Mouse (Mus musculus): ENCODE results near the gene Sema6d. TPM values are rescaled to one million over a fixed set of nuclear protein-coding genes. Genes with fewer than 3 reads are reported as not detected.

The Sema6d gene
- total RNA-seq, 2 experiments from 2014 or later, result not detected

DNA sequence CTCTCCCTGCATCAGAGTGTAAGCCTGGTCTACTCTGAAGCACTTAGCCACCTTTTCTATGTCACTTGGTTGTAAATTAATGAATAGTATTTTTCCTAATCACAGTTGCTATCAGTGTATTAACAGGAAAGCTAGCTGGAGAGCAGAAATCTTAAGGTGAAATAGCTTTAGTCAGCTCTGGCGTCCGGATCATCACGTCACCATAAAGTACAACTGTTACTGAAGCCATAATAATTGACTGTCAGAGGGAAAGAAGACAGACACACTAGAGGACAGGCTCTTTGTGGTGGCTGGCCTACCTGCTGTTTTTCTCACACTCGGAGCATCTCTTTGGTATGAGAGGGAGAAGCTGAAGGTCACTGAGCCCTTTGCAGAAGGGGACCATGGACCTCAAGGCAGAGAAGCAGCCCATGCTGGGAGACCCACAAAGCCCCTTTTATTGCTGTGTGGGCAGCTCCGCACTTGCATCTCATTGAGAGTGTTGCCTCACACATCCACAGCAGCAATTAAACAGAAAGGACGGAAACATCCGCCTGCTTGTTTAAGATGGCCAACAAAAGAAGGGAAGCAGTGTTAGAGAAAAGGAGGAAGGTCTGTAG, 72.3 kb downstream of the Sema6d start:
- ATAC-seq (replicated peaks; ENCODE audit: low FRiP score, low TSS enrichment, poor library complexity, severe bottlenecking), result no peak

DNA sequence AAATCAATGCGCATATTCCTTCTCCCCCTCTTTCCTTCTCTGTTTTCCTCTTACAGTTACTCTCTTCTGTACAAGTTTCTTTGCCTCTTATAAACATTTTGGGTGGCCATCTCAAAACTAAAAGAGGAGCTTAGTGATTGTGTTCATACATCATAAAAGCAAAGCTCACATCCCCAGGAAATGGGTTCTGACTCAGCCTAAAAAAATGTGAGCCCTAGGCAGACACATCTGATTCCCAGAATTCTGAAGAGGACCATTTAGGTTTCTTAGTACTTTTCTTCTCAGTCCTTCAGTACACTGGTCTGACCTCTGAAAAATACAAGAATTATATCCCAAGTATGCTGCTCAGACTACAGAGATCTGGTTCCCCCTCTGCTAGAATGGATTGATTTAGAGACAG, 78.6 kb downstream of the Sema6d start:
- no peak for ATAC-seq (replicated peaks; ENCODE audit: low FRiP score, low TSS enrichment, poor library complexity, severe bottlenecking)

DNA sequence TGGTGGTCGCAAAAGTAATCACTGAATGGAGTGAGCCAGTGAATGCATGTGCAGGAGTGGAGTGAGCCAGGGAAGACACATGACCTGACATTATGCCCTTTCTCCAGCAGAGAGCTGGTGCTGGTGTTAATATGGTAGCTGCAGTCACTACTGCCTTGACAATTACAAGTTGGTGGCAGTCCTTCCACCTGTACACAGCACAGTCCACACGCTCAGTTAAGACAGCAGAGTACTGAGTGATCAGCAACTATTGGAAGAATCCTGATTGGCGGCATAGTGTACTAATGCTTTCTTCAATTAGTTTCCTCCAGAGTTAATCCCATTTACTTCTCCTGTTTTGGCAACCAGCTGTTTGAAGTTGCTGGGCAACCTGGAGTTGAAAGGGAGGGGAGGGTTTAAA, 81.9 kb downstream of the Sema6d start:
- ATAC-seq (replicated peaks; ENCODE audit: low FRiP score, low TSS enrichment, poor library complexity, severe bottlenecking), result no peak

DNA sequence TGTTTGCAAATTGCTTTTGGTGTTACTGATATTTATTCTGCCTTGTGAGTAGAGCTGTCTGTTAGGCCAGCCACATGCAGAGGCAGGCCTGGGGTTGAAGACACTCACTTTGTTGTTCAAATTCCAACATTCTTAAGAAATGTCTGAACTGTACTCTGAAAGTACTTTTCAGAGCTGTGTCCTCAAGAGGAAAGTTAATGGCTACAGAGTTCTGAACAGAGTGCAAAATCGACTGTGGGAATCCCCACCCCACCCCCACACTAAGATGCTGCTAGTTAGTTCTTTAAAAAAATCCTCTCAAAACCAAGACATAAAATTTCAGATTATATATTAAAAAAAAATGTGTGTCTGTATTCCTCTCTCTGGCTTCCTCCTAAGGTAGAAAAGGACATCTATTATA, 86.5 kb downstream of the Sema6d start:
- no peak for ATAC-seq (replicated peaks; ENCODE audit: low FRiP score, low TSS enrichment, poor library complexity, severe bottlenecking)

DNA sequence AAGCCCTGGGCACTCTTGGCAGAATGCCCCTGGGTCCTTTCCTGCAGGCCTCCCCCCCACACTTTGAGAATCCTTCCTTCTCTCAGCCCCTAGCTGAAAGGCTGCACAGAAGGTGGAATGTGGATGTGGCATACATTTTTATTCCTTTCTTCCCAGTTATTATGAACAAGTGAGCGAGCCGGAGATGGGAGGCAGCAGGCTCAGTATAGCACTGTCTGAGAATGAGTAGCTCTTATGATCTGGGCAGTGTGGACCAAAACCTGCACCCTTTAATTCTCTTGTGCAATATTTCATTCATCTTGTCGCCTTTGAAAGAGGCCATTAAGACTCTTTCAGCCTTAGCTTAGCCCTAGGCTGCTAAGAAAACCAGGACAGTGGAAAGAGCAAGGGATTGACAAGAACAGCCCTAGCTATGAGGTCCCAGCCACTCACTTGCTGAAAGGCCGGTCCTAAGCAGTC, 87.0 kb downstream of the Sema6d start:
- ATAC-seq (replicated peaks; ENCODE audit: low FRiP score, low TSS enrichment, poor library complexity, severe bottlenecking), result no peak

DNA sequence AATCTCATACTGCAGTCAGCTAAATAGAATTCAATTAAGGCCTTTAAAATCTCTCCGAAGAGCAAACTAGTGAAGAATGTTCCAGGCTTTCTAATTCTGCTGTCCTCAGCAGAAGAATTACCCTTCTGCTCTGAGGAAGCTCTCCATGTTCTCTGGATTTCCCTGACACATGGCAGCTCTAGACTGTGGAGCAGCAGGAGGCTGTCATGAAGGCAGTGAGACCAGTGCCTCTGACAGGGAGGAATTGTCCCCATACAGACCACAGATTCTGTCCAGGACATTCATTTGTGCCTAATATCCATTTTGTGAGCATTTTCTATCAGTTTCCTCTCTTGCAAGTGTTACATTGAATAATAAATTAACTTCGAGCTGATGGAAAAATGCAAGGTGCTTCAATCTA, 99.5 kb downstream of the Sema6d start:
- no peak for ATAC-seq (replicated peaks; ENCODE audit: low FRiP score, low TSS enrichment, poor library complexity, severe bottlenecking)

DNA sequence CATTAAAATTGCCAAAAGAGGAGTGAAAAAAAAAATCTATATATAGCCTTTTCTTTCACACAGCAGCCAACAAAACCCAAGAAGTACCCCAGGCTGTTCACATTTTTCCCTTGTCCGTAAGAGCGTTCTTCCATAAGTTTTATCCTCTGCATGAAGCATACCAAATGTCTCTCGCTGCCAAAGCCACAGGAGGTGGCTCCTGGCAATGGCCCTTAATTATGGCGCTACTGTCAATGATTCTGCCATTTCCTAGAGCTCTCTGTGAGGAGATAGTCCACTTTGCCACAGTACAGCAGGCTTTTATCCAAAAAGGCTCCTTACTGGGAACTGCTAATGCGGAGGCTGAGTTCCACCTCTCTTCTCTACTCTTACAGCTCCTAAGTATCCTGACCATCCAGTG, 104.3 kb downstream of the Sema6d start:
- ATAC-seq (replicated peaks; ENCODE audit: low FRiP score, low TSS enrichment, poor library complexity, severe bottlenecking), result no peak

DNA sequence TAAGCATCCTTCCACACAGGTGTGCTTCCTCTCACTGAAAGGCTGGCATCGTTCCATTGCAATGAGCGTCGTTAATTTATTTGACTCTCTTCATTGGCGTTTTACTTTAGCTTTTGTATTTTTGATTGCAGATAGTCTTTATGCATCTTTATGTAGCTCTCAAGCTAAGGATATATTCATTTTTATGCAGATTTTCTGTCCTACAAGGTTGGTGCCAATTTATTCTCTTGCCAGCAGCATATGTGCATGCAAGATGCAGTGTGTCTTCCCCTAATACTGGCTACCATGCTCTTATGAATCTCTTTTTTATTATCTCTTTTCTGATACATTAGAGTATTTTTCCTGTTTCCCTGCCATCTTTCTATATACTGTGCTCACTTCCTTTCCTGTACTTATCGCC, 111.7 kb downstream of the Sema6d start:
- no peak for ATAC-seq (replicated peaks; ENCODE audit: low FRiP score, low TSS enrichment, poor library complexity, severe bottlenecking)

DNA sequence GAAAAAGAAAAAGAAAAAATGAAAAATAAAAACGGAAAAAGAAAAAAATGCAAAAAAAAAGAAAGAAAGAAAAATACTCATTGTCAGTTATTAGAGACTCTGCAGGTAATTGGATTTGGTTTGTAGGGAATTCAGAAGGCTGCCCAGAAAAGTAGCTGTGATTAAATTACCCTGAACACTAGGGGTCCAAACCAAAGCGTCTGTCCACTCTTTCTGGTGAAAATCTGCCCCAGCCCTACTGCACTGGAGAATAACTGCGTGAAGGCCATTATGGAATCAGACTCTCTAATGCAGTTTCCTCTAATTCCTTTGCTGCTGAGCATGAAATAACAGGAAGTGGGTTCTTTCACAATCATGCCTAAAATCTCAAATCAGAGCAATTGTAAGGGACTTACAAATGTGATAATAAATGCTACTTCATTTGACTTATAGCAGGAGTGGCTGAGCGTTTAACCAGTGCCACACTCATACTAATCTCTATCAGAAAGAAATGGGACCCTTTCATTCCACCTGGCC, 112.8 kb downstream of the Sema6d start:
- no peak for ATAC-seq (replicated peaks; ENCODE audit: low FRiP score, low TSS enrichment, poor library complexity, severe bottlenecking)

DNA sequence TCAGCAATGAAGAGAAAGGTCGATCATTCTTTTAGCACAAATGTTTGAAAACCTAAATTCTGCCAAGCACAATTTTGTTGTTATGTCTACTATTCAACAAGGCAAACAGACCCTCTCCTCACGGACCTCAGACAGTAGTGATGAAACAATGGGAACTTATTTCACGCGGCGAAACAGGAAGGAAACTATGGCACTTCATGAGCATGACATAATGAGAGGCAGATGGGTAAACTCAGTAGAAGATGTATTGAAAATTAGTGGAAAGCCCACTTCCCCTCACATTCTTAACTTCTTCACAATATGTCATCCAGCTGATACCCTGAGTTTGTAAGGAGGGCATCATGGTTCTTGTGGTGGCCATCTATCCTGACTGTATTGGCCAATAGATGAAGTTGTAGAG, 116.0 kb downstream of the Sema6d start:
- ATAC-seq (replicated peaks; ENCODE audit: low FRiP score, low TSS enrichment, poor library complexity, severe bottlenecking), result no peak

DNA sequence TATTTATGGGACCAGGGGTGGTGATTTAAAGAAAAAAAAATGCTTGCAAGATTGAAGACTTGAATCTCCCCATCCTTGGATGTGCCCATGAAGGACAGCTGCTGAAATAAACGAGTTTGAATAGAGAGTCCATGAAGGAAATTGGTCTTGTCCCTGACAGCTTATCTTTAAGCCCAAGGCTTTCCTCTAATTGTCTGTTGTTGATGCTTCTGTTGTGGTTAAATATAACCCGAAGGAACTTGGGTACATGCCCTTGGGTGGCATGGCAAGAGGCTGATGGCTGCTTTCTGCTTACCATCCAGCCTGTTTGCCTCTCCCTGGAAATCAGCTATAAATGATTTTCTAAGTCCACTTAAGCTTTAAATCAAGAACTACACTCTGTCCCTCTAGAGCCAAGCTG, 118.5 kb downstream of the Sema6d start:
- ATAC-seq (replicated peaks; ENCODE audit: low FRiP score, low TSS enrichment, poor library complexity, severe bottlenecking), result no peak

DNA sequence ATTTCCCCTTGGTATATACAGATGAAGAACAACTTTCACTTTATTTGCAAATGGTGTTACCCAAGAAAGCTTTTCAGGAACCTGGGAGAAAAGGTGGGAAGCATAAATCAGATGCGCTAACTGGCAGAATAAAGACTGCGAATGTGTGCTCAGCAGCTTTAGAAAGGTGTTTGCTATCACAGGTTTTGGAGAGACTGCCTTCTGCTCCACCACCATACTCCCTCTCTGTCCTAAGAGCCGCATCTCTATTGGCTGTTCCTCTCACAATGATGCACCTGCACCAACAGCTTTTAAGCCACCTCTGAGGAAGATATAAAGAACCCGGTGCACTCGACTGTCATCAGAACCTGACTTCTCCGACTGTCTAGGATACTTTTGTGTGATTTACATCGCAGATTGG, 133.8 kb downstream of the Sema6d start:
- ATAC-seq (replicated peaks; ENCODE audit: low FRiP score, low TSS enrichment, poor library complexity, severe bottlenecking), result no peak

DNA sequence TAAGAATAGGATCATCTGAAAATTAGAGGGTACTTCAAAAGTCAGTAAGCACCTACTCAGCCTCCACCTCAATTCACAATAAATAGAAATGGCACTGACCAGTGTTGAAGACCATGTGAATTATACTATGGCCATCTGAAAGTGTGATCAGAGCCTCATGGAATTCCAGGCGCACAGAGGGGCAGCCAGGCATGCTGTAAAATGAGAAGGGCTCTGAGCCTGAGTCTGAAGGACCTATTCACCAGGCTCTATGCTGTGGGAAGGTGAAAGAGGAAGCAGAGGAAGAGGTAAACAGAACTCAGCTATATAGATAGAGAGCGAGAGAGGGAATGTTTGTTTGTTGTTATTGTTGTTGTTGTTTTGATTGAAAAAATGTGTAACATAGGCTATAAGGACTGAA, 134.6 kb downstream of the Sema6d start:
- ATAC-seq (replicated peaks; ENCODE audit: low FRiP score, low TSS enrichment, poor library complexity, severe bottlenecking), result no peak

DNA sequence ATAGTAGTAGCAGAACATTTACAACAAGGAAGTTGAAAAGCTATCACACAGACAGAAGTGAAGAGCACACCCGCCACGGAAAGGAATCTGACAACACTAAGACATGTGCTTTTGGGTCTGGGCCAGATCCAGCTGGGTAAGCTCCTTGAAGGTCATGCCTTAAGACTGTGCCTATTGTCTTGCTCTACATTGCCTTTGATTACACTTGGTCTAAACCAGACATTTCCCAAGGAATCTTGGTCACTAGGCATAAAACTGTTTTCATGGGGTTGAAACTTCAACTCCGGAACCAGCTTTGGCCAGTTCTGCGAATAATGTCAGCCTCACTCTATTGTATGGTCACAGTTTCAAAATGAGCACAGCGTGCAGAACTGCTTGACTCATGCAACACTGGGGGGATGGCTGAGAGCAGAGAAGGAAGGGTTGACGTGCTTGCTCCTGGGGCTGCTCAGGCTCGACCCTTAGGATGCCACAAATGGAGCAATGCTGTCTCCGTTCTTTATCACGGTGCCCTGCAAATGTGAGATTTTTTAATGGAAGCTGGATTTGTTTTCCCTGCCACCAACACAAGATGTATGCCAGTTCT, 145.0 kb downstream of the Sema6d start:
- ATAC-seq (replicated peaks; ENCODE audit: low FRiP score, low TSS enrichment, poor library complexity, severe bottlenecking), result no peak

DNA sequence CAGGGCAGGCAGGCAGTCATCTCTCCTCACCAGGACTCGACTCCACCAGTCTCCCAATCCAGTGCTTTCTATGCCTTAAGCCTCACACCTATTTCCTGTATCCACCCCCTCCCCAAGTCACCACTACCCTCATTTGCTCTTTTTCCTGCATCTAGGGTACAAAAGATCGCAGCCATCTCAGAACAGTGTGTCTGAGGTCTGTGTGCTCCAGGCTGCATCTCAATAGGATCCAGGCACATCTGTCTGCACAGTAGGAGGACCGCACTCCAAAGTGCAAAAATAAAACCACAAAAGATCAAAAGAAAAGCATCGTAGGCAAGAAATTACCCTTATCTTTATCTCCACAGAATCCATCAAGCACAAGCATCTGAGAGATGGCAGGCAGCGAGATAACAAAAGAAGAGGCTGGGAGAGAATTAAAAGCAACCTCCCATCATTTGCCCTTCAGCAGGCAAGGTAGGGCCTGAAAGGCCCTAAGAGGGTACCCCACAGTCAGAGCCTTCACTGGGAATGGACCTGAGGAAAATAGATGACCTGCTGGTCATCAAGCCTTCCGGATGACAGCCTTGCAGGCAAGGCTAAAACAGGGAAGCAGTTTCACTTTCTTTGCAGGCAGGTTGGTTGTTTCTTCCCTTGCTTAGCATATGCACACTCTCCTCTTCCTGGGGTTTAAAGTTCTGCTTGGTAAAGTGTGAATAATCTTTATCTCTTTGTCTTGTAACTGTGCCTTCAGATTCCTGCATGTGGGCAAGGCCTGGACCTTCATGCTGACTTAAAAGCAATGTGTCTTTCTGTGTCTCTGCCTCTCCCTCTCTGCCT, 145.7 kb downstream of the Sema6d start:
- no peak for ATAC-seq (replicated peaks; ENCODE audit: low FRiP score, low TSS enrichment, poor library complexity, severe bottlenecking)

DNA sequence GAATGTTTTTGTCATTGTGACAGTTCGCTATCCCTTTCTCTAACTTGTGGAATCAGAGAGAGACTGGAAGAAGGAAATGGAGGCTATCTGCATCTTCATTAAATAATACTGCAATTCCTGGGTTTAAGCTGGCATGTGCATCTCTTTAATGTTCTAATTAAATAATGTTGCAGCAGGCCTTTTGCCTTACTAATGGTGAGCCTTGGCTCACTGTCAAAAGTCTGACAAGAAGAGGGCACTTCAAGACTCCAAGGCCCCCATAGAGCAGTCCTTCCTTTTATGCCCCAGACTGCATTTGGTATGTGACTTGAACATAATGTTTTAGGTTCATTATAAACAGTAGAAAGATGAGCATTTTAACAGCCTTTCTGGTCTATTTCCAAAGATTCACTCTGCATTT, 147.1 kb downstream of the Sema6d start:
- no peak for ATAC-seq (replicated peaks; ENCODE audit: low FRiP score, low TSS enrichment, poor library complexity, severe bottlenecking)

DNA sequence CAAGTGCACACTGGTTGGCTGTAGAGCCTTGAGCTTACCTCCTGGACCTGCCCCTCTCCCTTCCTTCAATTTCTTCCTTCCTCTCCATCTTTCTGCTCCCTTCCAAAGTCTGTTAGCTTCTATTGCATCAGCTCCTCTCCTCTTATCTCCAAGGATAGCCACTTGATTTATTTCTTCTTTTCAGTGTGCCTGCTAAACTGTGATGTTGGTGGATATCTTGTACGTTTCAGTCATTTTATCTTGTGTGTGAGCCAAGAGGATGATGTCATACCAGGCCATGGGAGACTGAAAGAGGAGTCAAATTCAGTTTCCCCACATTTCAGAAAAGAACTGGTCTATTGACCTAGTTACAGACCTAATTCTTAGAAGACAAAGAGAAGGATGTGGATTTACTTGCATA, 153.8 kb downstream of the Sema6d start:
- no peak for ATAC-seq (replicated peaks; ENCODE audit: low FRiP score, low TSS enrichment, poor library complexity, severe bottlenecking)

DNA sequence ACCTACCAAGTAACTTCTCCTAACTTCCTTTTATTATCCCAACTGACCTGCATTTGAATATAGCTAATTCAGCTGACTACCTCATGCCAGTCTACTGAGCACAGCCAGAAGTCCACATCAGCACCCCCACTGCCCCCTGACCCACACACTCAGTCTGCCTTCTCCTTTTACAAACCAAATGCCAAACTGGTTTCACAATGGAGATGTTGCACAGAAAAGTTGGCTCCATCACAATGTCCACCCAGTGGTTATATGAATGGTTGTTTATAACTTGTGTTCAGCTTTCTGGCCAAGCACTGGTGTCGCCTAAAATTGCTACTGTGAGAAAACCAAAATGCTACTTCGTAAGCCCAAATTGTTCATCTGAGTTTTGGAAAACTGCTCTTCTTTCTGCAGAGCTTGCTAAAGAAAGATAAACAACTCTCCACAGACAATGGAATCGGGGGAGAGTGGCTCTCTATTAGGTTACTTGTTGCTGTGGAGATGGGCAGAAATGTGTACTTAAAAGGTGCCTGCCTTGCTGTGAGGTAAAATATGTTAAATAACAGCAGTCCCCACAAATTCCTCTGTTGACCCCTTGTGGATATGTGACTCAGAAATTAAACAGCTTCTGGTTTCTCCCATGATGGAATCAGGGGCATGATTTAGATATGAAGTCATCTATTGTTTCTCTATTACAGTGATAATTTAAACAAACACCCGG, 154.9 kb downstream of the Sema6d start:
- no peak for ATAC-seq (replicated peaks; ENCODE audit: low FRiP score, low TSS enrichment, poor library complexity, severe bottlenecking)

DNA sequence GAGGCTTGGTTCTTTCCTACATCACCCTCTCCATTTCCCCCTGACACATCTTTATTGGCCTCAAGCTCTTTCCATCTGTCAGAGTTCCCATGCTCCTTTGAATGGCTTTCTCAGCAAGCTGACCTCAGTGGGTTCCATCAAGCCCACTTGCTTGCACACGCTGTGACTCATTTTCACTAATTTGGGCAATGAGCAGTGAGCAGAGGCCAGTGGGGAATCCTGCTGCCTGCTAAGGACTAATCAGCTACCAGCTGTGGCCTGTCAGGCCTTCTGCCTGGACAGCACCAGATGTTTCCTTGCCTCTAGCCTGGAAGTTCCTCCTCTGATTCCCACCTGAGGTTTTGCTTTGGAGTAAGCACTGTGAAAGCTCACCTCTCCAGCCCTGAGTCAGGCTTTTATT, 168.3 kb downstream of the Sema6d start:
- ATAC-seq (replicated peaks; ENCODE audit: low FRiP score, low TSS enrichment, poor library complexity, severe bottlenecking), result no peak

DNA sequence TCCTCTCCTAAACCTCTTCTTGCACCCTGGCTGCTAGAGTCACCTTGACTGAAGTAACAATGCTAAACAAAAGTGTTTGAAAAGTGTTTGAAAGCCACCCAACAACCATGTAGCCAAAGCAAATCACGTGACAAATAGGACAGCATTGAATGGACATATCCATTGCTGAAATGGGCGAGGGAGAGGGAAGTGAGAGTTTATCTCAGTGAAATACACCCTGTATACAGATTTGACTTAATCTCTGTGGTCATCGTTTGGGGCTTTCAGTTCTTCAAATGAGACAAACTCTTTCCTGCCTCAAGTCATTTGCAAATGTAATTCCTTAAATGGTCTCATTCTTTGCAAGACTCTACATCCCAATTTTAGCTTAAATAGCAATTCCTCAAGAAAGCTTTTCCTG, 174.5 kb downstream of the Sema6d start:
- ATAC-seq (replicated peaks; ENCODE audit: low FRiP score, low TSS enrichment, poor library complexity, severe bottlenecking), result no peak

Measured in megakaryocyte-erythroid progenitor cell, adult 5-6 weeks (primary cell).